Comparison of ENCODE assay signal across 13 mouse cellular contexts in genomic region chr1:71576837-71577236, GRCm38 (mm10).
"Had no signal": no experiment of that assay in that cellular context is flagged by ENCODE, and none has a peak within 500 bp of the region (broad histone marks: within the 10 kb centered on the region; RNA-seq: fewer than 3 reads in every experiment).

No protein-coding gene starts in this region.

- H3K4me2 ChIP-seq: lung, embryonic 14.5 days; midbrain, embryonic 11.5 days; midbrain, embryonic 13.5 days; neural tube, embryonic 12.5 days had no signal

- H3K9me3 ChIP-seq: megakaryocyte, embryonic 14.5 days; midbrain, embryonic 13.5 days; neural tube, embryonic 12.5 days had no signal

- H3K27ac ChIP-seq: liver, embryonic 14.5 days; midbrain, embryonic 13.5 days; neural tube, embryonic 12.5 days had no signal

- H3K9ac ChIP-seq: liver, embryonic 14.5 days; lung, embryonic 14.5 days; midbrain, embryonic 13.5 days; neural tube, embryonic 12.5 days had no signal

- ATAC-seq: midbrain, embryonic 13.5 days; midbrain, embryonic 16.5 days had no signal

- H3K4me1 ChIP-seq: midbrain, embryonic 13.5 days; neural tube, embryonic 12.5 days had no signal

- DNase-seq: lung, embryonic 14.5 days; lung, postnatal 4 days; right cerebral cortex, postnatal 14 days; thymus, adult 18-20 months; thymus, postnatal 14 days; thymus, postnatal 36 days had no signal

- H3K4me3 ChIP-seq: megakaryocyte, embryonic 14.5 days; midbrain, embryonic 13.5 days; myocyte; neural tube, embryonic 12.5 days had no signal

- H3K27me3 ChIP-seq: megakaryocyte, embryonic 14.5 days; midbrain, embryonic 13.5 days; neural tube, embryonic 12.5 days had no signal
